Mouse (Mus musculus) Patski (cell line): ENCODE results near the gene Wdr49. TPM values are rescaled to one million over a fixed set of nuclear protein-coding genes. Genes with fewer than 3 reads are reported as not detected.

ENCODE experiments used
- ATAC-seq: fragments of 100-300 bp; one replicate; pipeline ENCODE4 v1.8.0; 2021
- CTCF ChIA-PET: fragments of 350-600 bp; sonication (Branson Sonifier 250); formaldehyde crosslinking; loops from one replicate; lab custom pipeline; 2022; ENCODE audit warnings: inconsistent platforms; lab: Charles Lee
- POLR2A ChIA-PET: fragments of 350-600 bp; sonication (Branson Sonifier 250); formaldehyde crosslinking; loops from one replicate; lab custom pipeline; 2022; ENCODE audit warnings: antibody characterized with exemption, inconsistent platforms; lab: Charles Lee
- DNase-seq: peaks from one replicate; pipeline ENCODE4 v3.0.0-alpha.2; 2011; ENCODE audit warnings: low read depth, low spot score
- H3K27me3 ChIP-seq: fragments of 371-371 bp; one replicate; pipeline ENCODE4 v1.5.1; 2021
- CTCF ChIP-seq: fragments of 100-300 bp; IDR thresholded peaks from one replicate; pipeline ENCODE4 v1.5.1; 2021
- in situ Hi-C: fragments of 300-500 bp; cut with MboI; formaldehyde crosslinking; loops from 3 replicates; pipeline ENCODE4 v1.11.1; 2018; ENCODE audit warnings: low pct_unique_long_range_greater_than_20kb, mixed read lengths
- polyA plus RNA-seq: library from polyadenylated mRNA; unstranded; gene quantifications from one replicate; pipeline ENCODE4 v1.2.3, GENCODE M21; 2021

Gene Wdr49
- polyA plus RNA-seq, result not detected

DNA sequence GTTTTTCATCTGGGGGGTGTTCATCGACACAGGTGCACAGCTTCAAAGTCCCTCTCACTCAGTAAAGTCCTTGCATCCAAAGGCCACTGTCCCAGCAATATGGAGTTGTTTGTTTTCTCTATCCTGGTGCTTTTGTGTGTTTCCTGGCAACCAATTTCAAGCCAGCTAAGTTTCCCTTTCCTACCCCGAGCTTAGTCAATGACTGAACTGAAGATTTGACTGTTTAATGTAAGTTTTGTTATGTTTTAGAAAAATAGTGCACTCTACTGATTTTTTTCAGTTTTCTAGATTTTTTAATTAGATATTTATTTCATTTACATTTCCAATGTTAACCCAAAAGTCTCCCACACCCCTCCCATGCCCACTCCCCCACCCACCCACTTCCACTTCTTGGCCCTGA, at the start of gene Wdr49:
Gene Wdr49 (minus strand): TSS at position 101 of the 400 bp plus-strand sequence.
- in situ Hi-C loops, result no loop called here
- ATAC-seq, result no peak
- DNase-seq, result no peak
- peaks cover 14% of the 10 kb centered on the region for H3K27me3 ChIP-seq
- CTCF ChIA-PET, result no interaction called here
- POLR2A ChIA-PET, result no interaction called here
- TF ChIP-seq CTCF, result no peak

DNA sequence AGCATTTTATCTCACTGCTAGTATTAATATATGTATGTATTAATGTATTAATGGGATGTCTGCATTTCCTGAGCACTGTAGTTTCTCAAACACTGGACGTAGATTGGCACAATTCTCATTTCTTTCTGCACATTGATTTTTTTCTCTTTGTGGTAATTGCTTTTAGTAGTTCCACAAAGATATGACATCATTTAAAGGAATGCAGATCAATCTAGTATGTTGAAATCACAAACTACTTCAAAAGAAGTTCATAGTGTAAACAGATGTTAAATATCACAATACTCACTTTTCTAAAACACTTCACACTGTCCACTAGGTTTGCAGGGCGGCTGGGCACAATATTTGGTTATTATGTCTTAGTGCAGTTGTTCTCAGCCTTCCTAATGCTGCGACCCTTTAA, 49.1 kb upstream of the Wdr49 start:
- ChIA-PET POLR2A (no interaction called here), CTCF (interaction anchor here (1.5 to 2.0 kb wide), 2 partner anchors 12 kb away, joined by 4 to 7 read pairs; no protein-coding TSS in a partner anchor)
- no peak for TF ChIP-seq CTCF
- in situ Hi-C loops, result no loop called here
- DNase-seq, result no peak
- H3K27me3 ChIP-seq, result no peaks in the 10 kb centered on the region
- ATAC-seq, result no peak

DNA sequence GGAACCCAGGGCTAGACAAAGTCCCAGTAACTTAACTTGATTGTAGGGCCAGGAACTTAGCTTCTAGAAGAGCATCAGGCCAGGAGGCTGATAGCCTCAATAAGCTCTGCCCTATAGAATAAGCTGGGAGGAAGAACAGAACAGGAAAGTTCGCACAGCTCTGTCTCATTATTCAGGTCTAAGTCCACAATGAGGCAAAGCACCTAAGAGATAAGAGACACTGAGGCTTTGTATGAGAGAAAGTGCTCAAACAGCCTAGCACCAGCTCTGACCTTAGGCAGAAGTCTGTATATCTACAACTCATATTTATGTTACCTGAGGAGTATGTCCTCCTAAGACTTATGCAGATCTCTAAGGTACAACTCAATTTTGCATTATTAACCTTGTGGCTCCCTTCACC, 40.6 kb upstream of the Wdr49 start:
- no peak for DNase-seq
- ChIA-PET POLR2A (interaction anchor here (1.0 kb wide), 1 partner anchor 11 kb away, joined by 3 read pairs; no protein-coding TSS in a partner anchor), CTCF (interaction anchor here (0.9 to 2.1 kb wide), 5 partner anchors 9 to 27 kb away, joined by 3 to 10 read pairs (median 5); no protein-coding TSS in a partner anchor)
- in situ Hi-C loops, result no loop called here
- no peaks in the 10 kb centered on the region for H3K27me3 ChIP-seq
- TF ChIP-seq CTCF, result no peak
- no peak for ATAC-seq

- no peak for TF ChIP-seq CTCF
- DNase-seq (no peak), ATAC-seq (no peak)
- POLR2A ChIA-PET, result interaction anchor here (1.0 kb wide), 1 partner anchor 391 kb away, joined by 3 read pairs; no protein-coding TSS in a partner anchor
- CTCF ChIA-PET, result interaction anchor here (1.0 to 2.0 kb wide), 3 partner anchors 8 to 23 kb away, joined by 3 to 7 read pairs (median 5); no protein-coding TSS in a partner anchor
- H3K27me3 ChIP-seq, result no peaks in the 10 kb centered on the region
- in situ Hi-C loops, result no loop called here
Measured at GRCm38 (mm10) chr3:75521314-75521713, 39.4 kb upstream of the Wdr49 start.

GRCm38 (mm10) chr3:75517631-75518250, 35.8 kb upstream of the Wdr49 start:
- in situ Hi-C loops, result loop anchor here (5.0 kb wide), 1 partner anchor 295 kb away; no protein-coding TSS in a partner anchor
- POLR2A ChIA-PET, result no interaction called here

GRCm38 (mm10) chr3:75498961-75499960, 17.3 kb upstream of the Wdr49 start:
- ATAC-seq (peak; percentile 94), DNase-seq (peak; percentile 76)

More at GRCm38 (mm10) chr3:75517631-75518250, 35.8 kb upstream of the Wdr49 start:
- DNase-seq, result no peak
- TF ChIP-seq CTCF, result peak; percentile 84
- CTCF ChIA-PET, result interaction anchor here (1.3 to 2.4 kb wide), 3 partner anchors 13 to 28 kb away, joined by 3 to 7 read pairs (median 3); no protein-coding TSS in a partner anchor
- peak; percentile 70 for ATAC-seq
- no peaks in the 10 kb centered on the region for H3K27me3 ChIP-seq

GRCm38 (mm10) chr3:75492913-75493312, 11.0 kb upstream of the Wdr49 start:
- CTCF ChIA-PET, result no interaction called here
- no peak for TF ChIP-seq CTCF
- POLR2A ChIA-PET, result no interaction called here
- in situ Hi-C loops, result no loop called here
- ATAC-seq, result peak; percentile 95
- DNase-seq, result peak; percentile 43
- H3K27me3 ChIP-seq, result peaks cover 13% of the 10 kb centered on the region

More at GRCm38 (mm10) chr3:75498961-75499960, 17.3 kb upstream of the Wdr49 start:
- no peak for TF ChIP-seq CTCF
- CTCF ChIA-PET, result interaction anchor here (0.9 to 2.5 kb wide), 3 partner anchors 9 to 13 kb away, joined by 3 to 6 read pairs (median 5); no protein-coding TSS in a partner anchor
- POLR2A ChIA-PET, result interaction anchor here (0.6 to 1.0 kb wide), 3 partner anchors 11 to 37 kb away, joined by 3 to 5 read pairs (median 3); no protein-coding TSS in a partner anchor
- in situ Hi-C loops, result no loop called here
- no peaks in the 10 kb centered on the region for H3K27me3 ChIP-seq

GRCm38 (mm10) chr3:75475106-75475505, 6.8 kb downstream of the Wdr49 start:
- ChIA-PET CTCF (interaction anchor here (2.0 kb wide), 1 partner anchor 16 kb away, joined by 6 read pairs; no protein-coding TSS in a partner anchor), POLR2A (no interaction called here)
- in situ Hi-C loops, result no loop called here
- TF ChIP-seq CTCF, result no peak
- peaks cover 66% of the 10 kb centered on the region for H3K27me3 ChIP-seq
- ATAC-seq (no peak), DNase-seq (no peak)

DNA sequence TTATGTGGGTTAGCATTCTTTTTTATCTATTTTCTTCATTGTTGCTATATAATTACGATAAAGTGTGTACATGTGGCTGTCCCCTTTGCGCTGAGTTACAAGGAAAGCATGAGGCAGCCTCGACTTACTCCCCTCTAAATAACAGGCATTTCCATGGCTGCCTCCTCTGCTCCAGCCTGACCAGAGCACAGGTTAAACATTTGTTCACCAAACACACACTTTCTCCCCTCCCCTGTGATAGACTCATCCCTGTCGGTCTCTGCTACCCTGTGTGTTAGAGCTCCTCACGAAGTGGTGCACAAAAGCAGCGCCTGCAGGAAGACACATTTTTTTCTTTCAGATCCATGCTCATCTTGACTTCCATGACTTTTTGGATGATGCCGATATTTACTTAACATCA, 7.3 kb downstream of the Wdr49 start:
- TF ChIP-seq CTCF, result no peak
- H3K27me3 ChIP-seq, result peaks cover 63% of the 10 kb centered on the region
- in situ Hi-C loops, result no loop called here
- CTCF ChIA-PET, result interaction anchor here (2.0 kb wide), 1 partner anchor 16 kb away, joined by 6 read pairs; no protein-coding TSS in a partner anchor
- DNase-seq, result no peak
- ATAC-seq, result no peak
- POLR2A ChIA-PET, result no interaction called here

DNA sequence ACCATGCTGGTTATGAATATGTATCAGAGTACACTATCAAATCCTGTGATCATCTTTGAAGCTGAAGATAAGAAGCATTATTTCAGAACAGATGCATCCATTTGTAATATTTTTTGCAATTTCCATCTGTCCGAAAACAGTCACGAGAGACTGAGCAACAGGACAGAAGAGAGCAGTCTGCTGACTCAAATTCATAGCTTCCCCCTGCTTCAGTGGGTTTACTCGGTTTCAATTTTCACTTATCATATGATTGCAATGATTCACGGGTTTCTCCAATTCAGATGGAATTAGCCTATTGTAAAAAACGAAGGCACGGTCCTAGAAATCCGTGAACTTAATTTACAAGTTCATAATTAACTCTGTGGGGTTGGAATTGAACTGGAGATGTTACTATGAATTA, 13.8 kb downstream of the Wdr49 start:
- no peak for TF ChIP-seq CTCF
- ChIA-PET POLR2A (no interaction called here), CTCF (no interaction called here)
- ATAC-seq (no peak), DNase-seq (no peak)
- in situ Hi-C loops, result no loop called here
- H3K27me3 ChIP-seq, result peaks cover 30% of the 10 kb centered on the region
